ENCODE assay signal across 29 mouse cellular contexts in the genomic region with DNA sequence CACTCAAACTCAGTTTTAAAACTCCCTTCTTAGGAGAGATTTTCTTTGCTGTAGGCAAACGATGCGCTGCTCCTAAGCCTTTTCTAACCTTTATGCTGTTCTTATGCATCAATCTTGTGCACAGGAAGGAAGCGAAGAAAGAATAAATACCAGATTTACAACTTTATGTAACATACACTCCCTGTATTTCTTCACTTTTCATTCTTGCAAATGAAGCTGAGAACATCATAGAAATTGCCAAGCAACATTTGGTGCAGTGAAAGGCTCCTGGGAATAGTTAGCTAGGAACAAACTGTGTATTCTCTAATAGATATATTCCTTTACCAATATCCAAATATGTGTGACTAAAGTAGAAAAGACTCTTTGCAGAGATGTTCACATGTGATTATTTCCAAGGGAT. TPM values are rescaled to one million over a fixed set of nuclear protein-coding genes. Genes with fewer than 3 reads are reported as not detected.
"Had no signal": no experiment of that assay in that cellular context is flagged by ENCODE, and none has a peak within 500 bp of the region (broad histone marks: within the 10 kb centered on the region; RNA-seq: fewer than 3 reads in every experiment).

No protein-coding gene starts in this region.

- H3K4me1 ChIP-seq: embryonic facial prominence, embryonic 10.5 days; embryonic facial prominence, embryonic 12.5 days; embryonic facial prominence, embryonic 13.5 days; embryonic facial prominence, embryonic 15.5 days; forebrain, embryonic 10.5 days; forebrain, embryonic 12.5 days; forebrain, embryonic 13.5 days; forebrain, embryonic 15.5 days had no signal

- H3K27ac ChIP-seq: embryonic facial prominence, embryonic 10.5 days; embryonic facial prominence, embryonic 12.5 days; embryonic facial prominence, embryonic 13.5 days; embryonic facial prominence, embryonic 15.5 days; forebrain, embryonic 10.5 days; forebrain, embryonic 12.5 days; forebrain, embryonic 13.5 days; forebrain, embryonic 15.5 days; gastrocnemius, adult 2 months; heart, adult 2 months had no signal

- H3K9me3 ChIP-seq: embryonic facial prominence, embryonic 10.5 days; embryonic facial prominence, embryonic 12.5 days; embryonic facial prominence, embryonic 13.5 days; embryonic facial prominence, embryonic 15.5 days; forebrain, embryonic 10.5 days; forebrain, embryonic 12.5 days; forebrain, embryonic 13.5 days; forebrain, embryonic 15.5 days had no signal

- DNase-seq: cerebellum, adult 2 months; cerebellum, adult 8-10 months; cerebellum, adult 9-10 months; cerebellum, adult 9-11 months; cerebellum, postnatal 10 days; cerebellum, postnatal 14 days; cerebellum, postnatal 25 days; cerebellum, postnatal 36 days; embryo, embryonic 11 days; forebrain, postnatal 0 days; gastrocnemius, adult 2 months; gastrocnemius, postnatal 10 days; gastrocnemius, postnatal 14 days; gastrocnemius, postnatal 25 days; gastrocnemius, postnatal 36 days; heart, adult 11 months; heart, adult 18-20 months; heart, adult 2 months had no signal

- H3K4me3 ChIP-seq: embryonic facial prominence, embryonic 10.5 days; embryonic facial prominence, embryonic 12.5 days; embryonic facial prominence, embryonic 13.5 days; embryonic facial prominence, embryonic 15.5 days; erythroblast, embryonic 14.5 days; forebrain, embryonic 10.5 days; forebrain, embryonic 12.5 days; forebrain, embryonic 13.5 days; forebrain, embryonic 15.5 days; gastrocnemius, adult 2 months; heart, adult 2 months had no signal

- H3K36me3 ChIP-seq: embryonic facial prominence, embryonic 10.5 days; embryonic facial prominence, embryonic 12.5 days; embryonic facial prominence, embryonic 13.5 days; embryonic facial prominence, embryonic 15.5 days; forebrain, embryonic 10.5 days; forebrain, embryonic 12.5 days; forebrain, embryonic 15.5 days had no signal

- H3K9ac ChIP-seq: embryonic facial prominence, embryonic 12.5 days; embryonic facial prominence, embryonic 13.5 days; embryonic facial prominence, embryonic 15.5 days; forebrain, embryonic 12.5 days; forebrain, embryonic 13.5 days; forebrain, embryonic 15.5 days; forebrain, postnatal 0 days had no signal

- ATAC-seq: forebrain, embryonic 13.5 days; forebrain, embryonic 14.5 days; forebrain, embryonic 15.5 days; forebrain, embryonic 16.5 days; forebrain, postnatal 0 days had no signal

- H3K4me2 ChIP-seq: embryonic facial prominence, embryonic 12.5 days; embryonic facial prominence, embryonic 13.5 days; embryonic facial prominence, embryonic 15.5 days; forebrain, embryonic 12.5 days; forebrain, embryonic 13.5 days; forebrain, embryonic 15.5 days had no signal

- H3K27me3 ChIP-seq: embryonic facial prominence, embryonic 12.5 days; embryonic facial prominence, embryonic 13.5 days; embryonic facial prominence, embryonic 15.5 days; forebrain, embryonic 12.5 days; forebrain, embryonic 13.5 days; forebrain, embryonic 15.5 days had no signal

RNA-seq across cellular contexts. Expression of a gene that starts 15.2 kb away (rescaled TPM):
- polyA plus RNA-seq: erythroblast, embryonic 14.5 days had no signal
